Mouse (Mus musculus) thymus, adult 2 months (tissue): ENCODE data around the gene C130074G19Rik.

Experiments
- CTCF ChIP-seq: fragments of 200-500 bp; IDR thresholded peaks from 2 replicates; pipeline ENCODE4 v1.5.1; 2012; ENCODE audit warnings: mild to moderate bottlenecking, control low read depth, low read length, moderate library complexity, borderline replicate concordance; ENCODE audit not compliant: control insufficient read depth, poor library complexity, insufficient read depth; ENCODE audit errors: extremely low read depth
- POLR2A ChIP-seq: fragments of 200-500 bp; IDR thresholded peaks from 2 replicates; pipeline ENCODE4 v1.6.1; 2012; ENCODE audit warnings: mild to moderate bottlenecking, low read length, control low read depth, moderate library complexity; ENCODE audit not compliant: control insufficient read depth, poor library complexity, insufficient read depth; ENCODE audit errors: extremely low read depth

- TF ChIP-seq POLR2A (no peak), CTCF (no peak)
These were observed 20.4 kb downstream of the C130074G19Rik start for GRCm38 (mm10) chr1:184862636-184863035.
